ENCODE assay signal across 8 mouse cellular contexts in genomic region chr11:82819350-82819749, GRCm38 (mm10). TPM values are rescaled to one million over a fixed set of nuclear protein-coding genes. Genes with fewer than 3 reads are reported as not detected.
A peak's percentile ranks its signal among the peaks of the same experiment; 100 is the strongest.
DNase-seq lines count a peak whose midpoint lies in the region; ATAC-seq lines count a peak whose summit lies in the region.

No protein-coding gene starts in this region.

- no peak for ATAC-seq in cerebellum, adult (ENCODE audit: insufficient number of reproducible peaks, low FRiP score, low TSS enrichment)
- peak; percentile 81 for ATAC-seq in erythroid progenitor cell, adult 5-6 weeks (replicated peaks; ENCODE audit: low FRiP score, poor library complexity, severe bottlenecking)

- DNase-seq in cerebellum, postnatal 14 days = peak; percentile 17 to 58
- peak; percentile 34 for DNase-seq in urinary bladder, postnatal 25 days (ENCODE audit: low spot score)
- no peak for DNase-seq in urinary bladder, postnatal 10 days (ENCODE audit: low spot score)
- DNase-seq in kidney, postnatal 36 days = peak; percentile 68 to 87
- DNase-seq in mesoderm, embryonic 11.5 days (ENCODE audit: low read depth, low spot score) = peak; percentile 66
- peak; percentile 58 for DNase-seq in thymus, postnatal 36 days

RNA-seq across cellular contexts. Expression of gene Lig3, which starts 38.4 kb away (rescaled TPM):
- total RNA-seq in erythroid progenitor cell, adult 5-6 weeks (2015; ENCODE audit: low replicate concordance) = 2.1 and 6.8 TPM in 2 replicates
- 1.4 and 6.3 TPM in 2 replicates for total RNA-seq in erythroid progenitor cell, adult 5-6 weeks (2017; ENCODE audit: low replicate concordance)

RNA-seq across cellular contexts. Expression of gene Rffl, which starts 51.7 kb away (rescaled TPM):
- 57.4 and 59.5 TPM in 2 replicates for total RNA-seq in erythroid progenitor cell, adult 5-6 weeks (2015; ENCODE audit: low replicate concordance)
- total RNA-seq in erythroid progenitor cell, adult 5-6 weeks (2017; ENCODE audit: low replicate concordance) = 78.4 and 78.7 TPM in 2 replicates

RNA-seq across cellular contexts. Expression of gene Zfp830, which starts 55.2 kb away (rescaled TPM):
- 18.4 and 22.3 TPM in 2 replicates for total RNA-seq in erythroid progenitor cell, adult 5-6 weeks (2015; ENCODE audit: low replicate concordance)
- 21.9 and 31.1 TPM in 2 replicates for total RNA-seq in erythroid progenitor cell, adult 5-6 weeks (2017; ENCODE audit: low replicate concordance)

RNA-seq across cellular contexts. Expression of gene Cct6b, which starts 55.2 kb away (rescaled TPM):
- not detected in 2 replicates for total RNA-seq in erythroid progenitor cell, adult 5-6 weeks (2015; ENCODE audit: low replicate concordance)
- not detected in 2 replicates for total RNA-seq in erythroid progenitor cell, adult 5-6 weeks (2017; ENCODE audit: low replicate concordance)
